Mouse (Mus musculus): ENCODE results near the gene Gpr55. TPM values are rescaled to one million over a fixed set of nuclear protein-coding genes. Genes with fewer than 3 reads are reported as not detected.

Gene Gpr55
- polyA plus RNA-seq, 1 experiment from 2014 or later, result 0.05 TPM

GRCm38 (mm10) chr1:85931170-85931569, 29.6 kb downstream of the Gpr55 start:
- H3K9me3 ChIP-seq (replicated peaks), result no peaks in the 10 kb centered on the region
- H3K27me3 ChIP-seq, result no peaks in the 10 kb centered on the region
- H3K4me1 ChIP-seq (replicated peaks), result peaks cover 15% of the 10 kb centered on the region; the same call in 1 of the 2 replicates
- H3K27ac ChIP-seq, result no peak overlapping the region
- 63% methylated on average over 5 of the region's 5 CpGs for WGBS (ENCODE audit: insufficient replicate concordance)
- DNase-seq (no peak), ATAC-seq (ENCODE audit: low read depth) (no peak)
- no peak overlapping the region for H3K4me3 ChIP-seq (replicated peaks)
- no peaks in the 10 kb centered on the region for H3K36me3 ChIP-seq
- H3K4me2 ChIP-seq, result no peak overlapping the region
- H3K9ac ChIP-seq, result no peak overlapping the region

- DNase-seq, result no peak
- H3K27me3 ChIP-seq, result no peaks in the 10 kb centered on the region
- ATAC-seq (ENCODE audit: low read depth), result no peak
Observed at GRCm38 (mm10) chr1:85929406-85929805, 31.4 kb downstream of the Gpr55 start.

GRCm38 (mm10) chr1:85928688-85929065, 32.1 kb downstream of the Gpr55 start:
- no peak overlapping the region for H3K4me3 ChIP-seq (replicated peaks)
- H3K4me2 ChIP-seq, result no peak overlapping the region
- no peaks in the 10 kb centered on the region for H3K9me3 ChIP-seq (replicated peaks)
- H3K4me1 ChIP-seq (replicated peaks), result peaks cover 9% of the 10 kb centered on the region; the same call in 1 of the 2 replicates
- no peak overlapping the region for H3K9ac ChIP-seq
- no peak overlapping the region for H3K27ac ChIP-seq
- ATAC-seq (ENCODE audit: low read depth), result no peak
- no peaks in the 10 kb centered on the region for H3K27me3 ChIP-seq
- H3K36me3 ChIP-seq, result no peaks in the 10 kb centered on the region
- WGBS (ENCODE audit: insufficient replicate concordance), result 70% methylated on average over 4 of the region's 4 CpGs
- DNase-seq, result no peak

More at GRCm38 (mm10) chr1:85929406-85929805, 31.4 kb downstream of the Gpr55 start:
- H3K9ac ChIP-seq, result no peak overlapping the region
- WGBS (ENCODE audit: insufficient replicate concordance), result 65% methylated on average over 6 of the region's 6 CpGs
- H3K9me3 ChIP-seq (replicated peaks), result no peaks in the 10 kb centered on the region
- no peak overlapping the region for H3K4me3 ChIP-seq (replicated peaks)
- no peak overlapping the region for H3K27ac ChIP-seq
- peaks cover 15% of the 10 kb centered on the region; the same call in 1 of the 2 replicates for H3K4me1 ChIP-seq (replicated peaks)
- no peaks in the 10 kb centered on the region for H3K36me3 ChIP-seq
- H3K4me2 ChIP-seq, result no peak overlapping the region

- no peak for ATAC-seq (ENCODE audit: low read depth)
- no peaks in the 10 kb centered on the region for H3K36me3 ChIP-seq
- H3K9ac ChIP-seq, result no peak within 1 kb of the TSS
- H3K27ac ChIP-seq, result no peak within 1 kb of the TSS
- no peak within 1 kb of the TSS for H3K4me2 ChIP-seq
- no peak within 1 kb of the TSS for H3K4me3 ChIP-seq (replicated peaks)
- WGBS (ENCODE audit: insufficient replicate concordance), result 46% methylated on average over 4 of the region's 4 CpGs
- H3K9me3 ChIP-seq (replicated peaks), result no peaks in the 10 kb centered on the region
- peaks cover 6% of the 10 kb centered on the region; the same call in 1 of the 2 replicates for H3K4me1 ChIP-seq (replicated peaks)
- no peaks in the 10 kb centered on the region for H3K27me3 ChIP-seq
- DNase-seq, result no peak
Observed at GRCm38 (mm10) chr1:85928057-85928687, 32.6 kb downstream of the Gpr55 start, which contains the start of gene 4933407L21Rik. TSS of gene 4933407L21Rik (plus strand) at chr1:85928483.

- no peak overlapping the region for H3K27ac ChIP-seq
- ATAC-seq (ENCODE audit: low read depth), result peak; percentile 64; the same call in 1 of the 2 replicates
- H3K4me3 ChIP-seq (replicated peaks), result no peak overlapping the region
- peaks cover 7% of the 10 kb centered on the region for H3K4me1 ChIP-seq (replicated peaks)
- no peak for DNase-seq
- WGBS (ENCODE audit: insufficient replicate concordance), result 61% methylated on average over 5 of the region's 5 CpGs
- no peaks in the 10 kb centered on the region for H3K9me3 ChIP-seq (replicated peaks)
- H3K36me3 ChIP-seq, result no peaks in the 10 kb centered on the region
- no peak overlapping the region for H3K4me2 ChIP-seq
- H3K27me3 ChIP-seq, result no peaks in the 10 kb centered on the region
- H3K9ac ChIP-seq, result no peak overlapping the region
Observed at GRCm38 (mm10) chr1:85925183-85925582, 35.6 kb downstream of the Gpr55 start.

- peak; percentile 43; the same call in 1 of the 2 replicates for ATAC-seq (ENCODE audit: low read depth)
- 59% methylated on average over 5 of the region's 5 CpGs for WGBS (ENCODE audit: insufficient replicate concordance)
- Histone ChIP-seq H3K27ac (no peak overlapping the region), H3K4me3 (replicated peaks) (no peak overlapping the region), H3K27me3 (no peaks in the 10 kb centered on the region), H3K36me3 (no peaks in the 10 kb centered on the region), H3K4me2 (no peak overlapping the region), H3K9me3 (replicated peaks) (no peaks in the 10 kb centered on the region), H3K4me1 (replicated peaks) (peaks cover 7% of the 10 kb centered on the region), H3K9ac (no peak overlapping the region)
- no peak for DNase-seq
Observed at GRCm38 (mm10) chr1:85922865-85923211, 38.0 kb downstream of the Gpr55 start.

- WGBS (ENCODE audit: insufficient replicate concordance), result 57% methylated on average over 7 of the region's 7 CpGs
- ATAC-seq (ENCODE audit: low read depth) (no peak), DNase-seq (no peak)
- Histone ChIP-seq H3K9ac (no peak overlapping the region), H3K36me3 (no peaks in the 10 kb centered on the region), H3K27ac (no peak overlapping the region), H3K4me1 (replicated peaks) (peaks cover 7% of the 10 kb centered on the region), H3K4me3 (replicated peaks) (no peak overlapping the region), H3K9me3 (replicated peaks) (no peaks in the 10 kb centered on the region), H3K4me2 (no peak overlapping the region), H3K27me3 (no peaks in the 10 kb centered on the region)
Observed at GRCm38 (mm10) chr1:85922127-85922864, 38.5 kb downstream of the Gpr55 start.

- no peak overlapping the region for H3K4me2 ChIP-seq
- 69% methylated on average over 7 of the region's 7 CpGs for WGBS (ENCODE audit: insufficient replicate concordance)
- H3K4me3 ChIP-seq (replicated peaks), result no peak overlapping the region
- ATAC-seq (ENCODE audit: low read depth), result no peak
- H3K27ac ChIP-seq, result no peak overlapping the region
- no peaks in the 10 kb centered on the region for H3K27me3 ChIP-seq
- no peak overlapping the region for H3K9ac ChIP-seq
- no peaks in the 10 kb centered on the region for H3K36me3 ChIP-seq
- no peak for DNase-seq
- H3K9me3 ChIP-seq (replicated peaks), result no peaks in the 10 kb centered on the region
- H3K4me1 ChIP-seq (replicated peaks), result peaks cover 7% of the 10 kb centered on the region
Observed at GRCm38 (mm10) chr1:85921725-85922124, 39.1 kb downstream of the Gpr55 start.

GRCm38 (mm10) chr1:85919621-85920020, 41.2 kb downstream of the Gpr55 start:
- no peaks in the 10 kb centered on the region for H3K27me3 ChIP-seq
- H3K9me3 ChIP-seq (replicated peaks), result no peaks in the 10 kb centered on the region
- ATAC-seq (ENCODE audit: low read depth) (no peak), DNase-seq (no peak)
- no peak overlapping the region for H3K9ac ChIP-seq
- H3K27ac ChIP-seq, result no peak overlapping the region
- no peak overlapping the region for H3K4me2 ChIP-seq
- no peak overlapping the region for H3K4me3 ChIP-seq (replicated peaks)
- H3K4me1 ChIP-seq (replicated peaks), result peaks cover 7% of the 10 kb centered on the region
- no peaks in the 10 kb centered on the region for H3K36me3 ChIP-seq
- WGBS (ENCODE audit: insufficient replicate concordance), result 31% methylated on average over 7 of the region's 7 CpGs

DNA sequence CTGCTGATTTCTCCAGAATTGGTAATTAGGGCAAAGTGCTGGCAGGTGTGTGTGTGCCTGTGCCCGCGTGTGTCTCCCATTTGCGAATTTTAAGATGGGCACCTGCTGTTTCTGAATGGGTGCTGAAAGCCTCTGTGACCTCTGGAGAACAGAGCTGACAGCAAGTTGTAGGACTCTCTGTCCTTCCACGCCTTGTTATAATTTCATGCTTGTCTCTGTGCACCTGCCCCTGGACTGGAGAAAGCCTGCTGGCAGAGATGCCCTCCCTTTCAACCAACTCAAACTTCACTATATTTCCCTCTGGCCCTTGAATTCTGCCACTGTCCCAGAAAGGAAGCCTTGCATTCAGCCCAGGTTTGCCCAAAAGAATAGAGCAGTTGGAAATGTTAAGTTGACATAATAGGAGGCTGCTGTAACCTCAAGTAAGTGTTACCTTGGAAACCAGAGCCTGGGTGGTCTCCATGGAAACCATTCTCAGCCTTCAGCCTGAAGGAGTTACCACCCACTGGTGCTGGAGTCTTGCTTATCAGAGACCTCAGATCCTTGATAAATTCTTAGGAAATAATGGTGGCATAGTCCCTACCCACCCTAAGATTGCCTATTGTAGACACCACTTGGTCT, 43.9 kb downstream of the Gpr55 start:
- Histone ChIP-seq H3K36me3 (no peaks in the 10 kb centered on the region), H3K4me1 (replicated peaks) (no peaks in the 10 kb centered on the region), H3K4me3 (replicated peaks) (no peak overlapping the region), H3K9ac (no peak overlapping the region), H3K27ac (no peak overlapping the region), H3K9me3 (replicated peaks) (no peaks in the 10 kb centered on the region), H3K27me3 (no peaks in the 10 kb centered on the region), H3K4me2 (no peak overlapping the region)
- no peak for ATAC-seq (ENCODE audit: low read depth)
- no peak for DNase-seq
- WGBS (ENCODE audit: insufficient replicate concordance), result 51% methylated on average over 4 of the region's 4 CpGs

- no peak for DNase-seq
- Histone ChIP-seq H3K4me3 (replicated peaks) (no peak overlapping the region), H3K27me3 (no peaks in the 10 kb centered on the region), H3K36me3 (no peaks in the 10 kb centered on the region), H3K27ac (no peak overlapping the region), H3K9ac (no peak overlapping the region), H3K4me1 (replicated peaks) (no peaks in the 10 kb centered on the region), H3K9me3 (replicated peaks) (no peaks in the 10 kb centered on the region), H3K4me2 (no peak overlapping the region)
- ATAC-seq (ENCODE audit: low read depth), result no peak
Observed at GRCm38 (mm10) chr1:85915890-85916289, 44.9 kb downstream of the Gpr55 start.
